Comparison of ENCODE assay signal across 8 mouse cellular contexts in genomic region chr13:62466424-62467334, GRCm38 (mm10). TPM values are rescaled to one million over a fixed set of nuclear protein-coding genes. Genes with fewer than 3 reads are reported as not detected.
A peak's percentile ranks its signal among the peaks of the same experiment; 100 is the strongest.
DNase-seq lines count a peak whose midpoint lies in the region; ATAC-seq lines count a peak whose summit lies in the region.
"Not testable (repeated sequence)": the region's sequence is repeated elsewhere in the genome, so short reads cannot be mapped to it uniquely, and the experiment has no call there.

TSS of gene Gm49359 (minus strand) at chr13:62466832.

- peak within 1 kb of the TSS; percentile 22 for H3K4me2 ChIP-seq in hindbrain, embryonic 11.5 days (replicated peaks; ENCODE audit: low read depth, low read length)

- H3K9ac ChIP-seq in hindbrain, embryonic 11.5 days (ENCODE audit: low read depth, low read length): peak within 1 kb of the TSS; percentile 60

- ATAC-seq in hindbrain, embryonic 11.5 days (ENCODE audit: low FRiP score): peak; percentile 100

- not testable (repeated sequence) for H3K36me3 ChIP-seq in hindbrain, embryonic 11.5 days (ENCODE audit: control insufficient read depth, insufficient read depth, low read length)

- not testable (repeated sequence) for H3K27ac ChIP-seq in hindbrain, embryonic 11.5 days (ENCODE audit: low read depth, low read length)

- DNase-seq in Muller cell, postnatal 12 days (ENCODE audit: inconsistent ontology term): peak; percentile 78
- DNase-seq in cerebellum, adult 9-11 months: peak; percentile 91
- DNase-seq in frontal cortex, adult 2 months (ENCODE audit: extremely low spot score in 1 of 2, low spot score in 1 of 2): peak; percentile 86 to 92
- peak; percentile 84 for DNase-seq in hindbrain, embryonic 11.5 days (ENCODE audit: low spot score)
- peak; percentile 84 to 87 for DNase-seq in layer of hippocampus, postnatal 10 days (ENCODE audit: low spot score in 2 of 2)
- DNase-seq in lung, postnatal 10 days: peak; percentile 95
- peak; percentile 77 for DNase-seq in ovary, postnatal 36 days (ENCODE audit: low spot score)
- peak; percentile 90 for DNase-seq in thymus, postnatal 25 days

- not testable (repeated sequence) for H3K27me3 ChIP-seq in hindbrain, embryonic 11.5 days (ENCODE audit: control insufficient read depth, insufficient read depth, low read length)

- not testable (repeated sequence) for H3K4me1 ChIP-seq in hindbrain, embryonic 11.5 days (replicated peaks; ENCODE audit: control insufficient read depth, insufficient read depth, low read length)

- peak within 1 kb of the TSS; percentile 42 for H3K4me3 ChIP-seq in hindbrain, embryonic 11.5 days (ENCODE audit: low read depth, low read length)

- not testable (repeated sequence) for H3K9me3 ChIP-seq in hindbrain, embryonic 11.5 days (ENCODE audit: control insufficient read depth, low read length)

- 3% methylated on average over 28 of the region's 28 CpGs for WGBS in hindbrain, embryonic 11.5 days

RNA-seq across cellular contexts. Expression of gene Gm49359, which starts in this region (rescaled TPM):
- 5.3 and 6.4 TPM in 2 replicates for polyA plus RNA-seq in frontal cortex, adult 2 months (2012; rRNA removed)
- polyA plus RNA-seq in hindbrain, embryonic 11.5 days (2014; fragmentation: Nextera tagmentation; extraction: Ambion mirVana): 12.1 and 16.5 TPM in 2 replicates
- total RNA-seq in layer of hippocampus, postnatal 10 days (2021): 10 to 100 TPM; 15.0 to 15.4 TPM
